Mouse (Mus musculus) ES-Bruce4 (cell line): Measurements from ENCODE around the gene Fyb2. TPM values are rescaled to one million over a fixed set of nuclear protein-coding genes. Genes with fewer than 3 reads are reported as not detected.

ENCODE experiments used
- H3K27ac ChIP-seq: 2 replicates; pipeline ENCODE4 v1.5.1; 2012; ENCODE audit warnings: low read length, inconsistent platforms; ENCODE audit not compliant: insufficient read depth
- H3K27me3 ChIP-seq: 2 replicates; pipeline ENCODE4 v1.6.1; 2012; ENCODE audit warnings: mild to moderate bottlenecking, low read length, inconsistent platforms; ENCODE audit not compliant: control insufficient read depth, poor library complexity, insufficient read depth, severe bottlenecking
- H3K36me3 ChIP-seq: 2 replicates; pipeline ENCODE4 v1.6.1; 2012; ENCODE audit warnings: inconsistent platforms, mild to moderate bottlenecking, low read length, moderate library complexity; ENCODE audit not compliant: control insufficient read depth, poor library complexity, insufficient read depth, severe bottlenecking
- H3K4me1 ChIP-seq: one replicate; pipeline ENCODE4 v1.8.1; 2011; ENCODE audit warnings: low read length; ENCODE audit not compliant: control insufficient read depth, insufficient read depth
- H3K4me3 ChIP-seq: 2 replicates; pipeline ENCODE4 v1.5.1; 2011; ENCODE audit warnings: low read depth, mild to moderate bottlenecking, low read length
- H3K9ac ChIP-seq: 2 replicates; pipeline ENCODE4 v1.6.1; 2012; ENCODE audit warnings: low read depth, mild to moderate bottlenecking, inconsistent platforms; ENCODE audit not compliant: poor library complexity, severe bottlenecking
- H3K9me3 ChIP-seq: replicated peaks from 2 replicates; pipeline ENCODE4 v1.6.1; 2012; ENCODE audit warnings: mild to moderate bottlenecking, low read length, inconsistent platforms; ENCODE audit not compliant: control insufficient read depth, poor library complexity, insufficient read depth, severe bottlenecking
- CTCF ChIP-seq: IDR thresholded peaks from one replicate; pipeline ENCODE4 v1.8.1; 2011; ENCODE audit warnings: low read depth, low read length
- EP300 ChIP-seq: IDR thresholded peaks from 2 replicates; pipeline ENCODE4 v1.6.1; 2011; ENCODE audit warnings: low read depth, low read length; ENCODE audit not compliant: insufficient read depth
- POLR2A ChIP-seq: IDR thresholded peaks from one replicate; pipeline ENCODE4 v1.8.1; 2011; ENCODE audit warnings: low read length; ENCODE audit not compliant: insufficient read depth
- polyA plus RNA-seq: library from polyadenylated mRNA; stranded (reverse); fragments of >200 nt; gene quantifications from 2 replicates; pipeline ENCODE4 v1.2.4, GENCODE M21; 2011; ENCODE audit warnings: low read depth; ENCODE audit not compliant: missing spikeins, insufficient read depth, insufficient read length

The Fyb2 gene
- polyA plus RNA-seq, 1 experiment = 0.25 TPM

DNA sequence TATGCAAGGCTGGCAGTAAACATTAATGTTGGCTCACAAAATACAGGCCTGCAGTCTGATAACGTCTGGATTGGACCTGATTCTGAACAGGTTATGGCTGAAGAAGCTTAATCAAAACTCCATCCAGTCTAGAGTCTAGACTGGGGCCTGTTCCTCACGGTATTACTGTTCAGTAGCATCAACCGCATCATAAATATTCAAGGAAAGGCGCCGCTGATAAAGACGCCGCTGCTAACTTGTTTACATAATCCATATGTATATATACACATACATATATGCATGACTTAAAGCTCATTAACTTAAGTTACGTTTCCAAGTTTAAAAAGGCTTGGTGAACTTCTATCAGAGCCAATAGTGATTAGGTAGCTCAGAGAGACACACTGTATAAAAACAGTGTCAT is 117.8 kb downstream of the Fyb2 start:
- Histone ChIP-seq H3K36me3 (no peaks in the 10 kb centered on the region), H3K9me3 (no peaks in the 10 kb centered on the region), H3K4me1 (no peaks in the 10 kb centered on the region), H3K27me3 (no peaks in the 10 kb centered on the region), H3K9ac (no peak overlapping the region), H3K27ac (no peak overlapping the region), H3K4me3 (no peak overlapping the region)
- TF ChIP-seq POLR2A = no peak

DNA sequence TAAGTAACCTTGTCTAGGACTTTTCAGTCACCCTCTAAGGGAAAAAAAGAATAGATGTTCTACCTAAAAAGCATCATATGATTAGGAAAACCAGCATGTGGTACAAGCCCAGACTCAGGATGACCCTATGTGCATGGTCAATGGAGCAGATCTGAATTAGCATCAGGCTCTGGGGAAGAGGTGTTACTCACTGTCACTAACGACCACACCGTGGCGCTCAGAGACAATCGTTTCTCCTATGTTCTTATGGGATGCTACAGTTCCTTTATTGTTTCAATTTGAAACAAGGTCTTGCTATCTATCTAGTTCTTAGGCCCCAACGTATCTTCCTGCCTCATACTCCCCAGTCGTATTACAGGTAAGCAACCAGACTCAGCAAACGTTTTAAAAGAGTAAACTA is 119.9 kb downstream of the Fyb2 start:
- Histone ChIP-seq H3K36me3 (no peaks in the 10 kb centered on the region), H3K27ac (no peak overlapping the region), H3K4me3 (no peak overlapping the region), H3K4me1 (no peaks in the 10 kb centered on the region), H3K9me3 (no peaks in the 10 kb centered on the region), H3K27me3 (no peaks in the 10 kb centered on the region), H3K9ac (no peak overlapping the region)
- TF ChIP-seq CTCF (peak; percentile 2), POLR2A (no peak), EP300 (no peak)

DNA sequence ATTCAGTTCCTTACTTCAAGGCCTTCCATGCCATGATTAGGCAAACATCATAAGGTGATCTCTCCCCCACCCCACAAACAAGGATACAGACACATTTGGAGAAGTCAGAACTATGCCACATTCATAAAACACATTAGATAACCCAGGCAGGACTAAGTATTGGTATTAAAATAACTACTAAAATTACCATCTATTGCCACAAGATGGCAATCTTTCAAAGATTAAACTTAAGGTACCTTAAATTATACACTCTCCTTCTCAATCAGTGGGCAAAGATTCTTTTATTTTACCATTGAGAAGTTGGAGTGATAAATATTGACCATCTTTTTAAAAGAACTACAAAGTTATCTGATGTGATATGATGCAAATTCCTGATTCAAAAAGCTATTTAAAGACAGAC is 121.0 kb downstream of the Fyb2 start:
- H3K36me3 ChIP-seq = no peaks in the 10 kb centered on the region
- TF ChIP-seq POLR2A = no peak
- TF ChIP-seq CTCF = no peak
- TF ChIP-seq EP300 = no peak
- no peak overlapping the region for H3K9ac ChIP-seq
- no peaks in the 10 kb centered on the region for H3K9me3 ChIP-seq
- no peak overlapping the region for H3K27ac ChIP-seq
- no peak overlapping the region for H3K4me3 ChIP-seq
- H3K4me1 ChIP-seq = no peaks in the 10 kb centered on the region
- H3K27me3 ChIP-seq = no peaks in the 10 kb centered on the region

DNA sequence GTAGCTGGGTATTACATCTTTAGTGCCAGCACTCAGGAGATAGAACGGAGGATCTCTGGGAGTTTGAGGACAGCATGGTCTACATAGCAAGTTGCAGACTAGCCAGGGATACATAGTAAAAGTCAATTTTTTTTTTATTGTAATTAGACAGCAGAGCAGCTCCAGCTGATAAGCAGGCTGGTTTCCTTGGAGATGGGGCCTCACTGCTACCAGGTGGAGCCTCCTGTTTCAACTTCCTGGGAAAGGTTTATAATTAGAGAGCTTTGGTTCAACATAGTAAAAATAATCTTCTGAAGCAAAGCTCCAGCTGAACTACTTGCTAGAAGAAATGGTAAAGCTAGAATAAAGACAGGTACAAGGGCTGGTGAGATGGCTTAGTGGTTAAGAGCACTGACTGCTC is 136.8 kb downstream of the Fyb2 start:
- Histone ChIP-seq H3K4me3 (no peak overlapping the region), H3K9me3 (no peaks in the 10 kb centered on the region)
- TF ChIP-seq EP300 = no peak
- TF ChIP-seq POLR2A = no peak

DNA sequence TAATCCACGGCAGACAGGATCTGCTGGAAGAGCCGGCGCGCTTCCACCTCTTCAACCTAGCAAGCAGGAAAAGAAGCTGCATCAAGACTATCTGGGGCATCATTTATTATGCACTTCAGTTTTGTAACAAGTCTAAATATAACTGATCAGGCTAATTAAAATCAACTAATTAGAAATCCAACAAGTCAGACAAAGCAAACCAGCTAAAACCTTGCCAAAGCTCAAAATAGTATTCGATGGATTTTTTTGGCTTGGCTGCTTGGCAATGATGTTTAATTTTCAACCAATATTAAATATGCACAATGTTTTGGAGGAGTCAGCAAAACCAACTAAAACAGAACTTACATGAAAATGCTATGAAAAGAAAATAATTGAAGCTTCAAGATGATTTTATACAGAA is 138.0 kb downstream of the Fyb2 start:
- Histone ChIP-seq H3K4me1 (no peaks in the 10 kb centered on the region), H3K27ac (no peak overlapping the region), H3K36me3 (no peaks in the 10 kb centered on the region), H3K9me3 (no peaks in the 10 kb centered on the region), H3K4me3 (no peak overlapping the region), H3K9ac (no peak overlapping the region), H3K27me3 (no peaks in the 10 kb centered on the region)
- TF ChIP-seq EP300 (no peak), POLR2A (no peak)

More for the DNA sequence above, 136.8 kb downstream of the Fyb2 start:
- no peaks in the 10 kb centered on the region for H3K27me3 ChIP-seq
- no peak overlapping the region for H3K9ac ChIP-seq
- no peak overlapping the region for H3K27ac ChIP-seq
- H3K4me1 ChIP-seq = no peaks in the 10 kb centered on the region
- no peaks in the 10 kb centered on the region for H3K36me3 ChIP-seq

Other genes starting within 250 kb of the Fyb2 start
- gene C8b, start 147.1 kb upstream of the Fyb2 start, polyA plus RNA-seq = not detected in 2 replicates
- not detected in 2 replicates for gene Gm17662, start 56.1 kb upstream of the Fyb2 start, polyA plus RNA-seq
- not detected in 2 replicates for gene C8a, start 37.1 kb upstream of the Fyb2 start, polyA plus RNA-seq
- 12.3 and 14.0 TPM in 2 replicates for gene Prkaa2, start 196.4 kb downstream of the Fyb2 start, polyA plus RNA-seq
- 16.1 and 17.5 TPM in 2 replicates for gene Plpp3, start 243.9 kb downstream of the Fyb2 start, polyA plus RNA-seq